Mouse (Mus musculus): ENCODE results near the gene Pde10a. TPM values are rescaled to one million over a fixed set of nuclear protein-coding genes. Genes with fewer than 3 reads are reported as not detected.

Pde10a gene
- polyA plus RNA-seq, 1 experiment from 2014 or later = 11.4 TPM

- Histone ChIP-seq H3K36me3 (no peaks in the 10 kb centered on the region), H3K9me3 (no peaks in the 10 kb centered on the region), H3K4me2 (replicated peaks) (no peak overlapping the region), H3K4me3 (no peak overlapping the region), H3K27ac (no peak overlapping the region), H3K4me1 (no peaks in the 10 kb centered on the region), H3K9ac (no peak overlapping the region), H3K27me3 (replicated peaks) (no peaks in the 10 kb centered on the region)
- 93% methylated on average over 3 of the region's 3 CpGs for WGBS
- no peak for ATAC-seq (ENCODE audit: low FRiP score, low read depth)
Observed at GRCm38 (mm10) chr17:8742772-8743171, 217.6 kb downstream of the Pde10a start.

- Histone ChIP-seq H3K27me3 (replicated peaks) (no peaks in the 10 kb centered on the region), H3K27ac (no peak overlapping the region), H3K9ac (no peak overlapping the region), H3K4me3 (no peak overlapping the region), H3K4me2 (replicated peaks) (no peak overlapping the region), H3K36me3 (no peaks in the 10 kb centered on the region), H3K4me1 (no peaks in the 10 kb centered on the region), H3K9me3 (no peaks in the 10 kb centered on the region)
- 64% methylated on average over 1 of the region's 1 CpGs for WGBS
- no peak for ATAC-seq (ENCODE audit: low FRiP score, low read depth)
Observed at GRCm38 (mm10) chr17:8745334-8745733, 220.2 kb downstream of the Pde10a start.

- Histone ChIP-seq H3K36me3 (no peaks in the 10 kb centered on the region), H3K9me3 (no peaks in the 10 kb centered on the region), H3K27me3 (replicated peaks) (no peaks in the 10 kb centered on the region), H3K9ac (no peak overlapping the region), H3K4me3 (no peak overlapping the region), H3K4me1 (no peaks in the 10 kb centered on the region), H3K27ac (no peak overlapping the region), H3K4me2 (replicated peaks) (no peak overlapping the region)
- 83% methylated on average over 4 of the region's 4 CpGs for WGBS
- no peak for ATAC-seq (ENCODE audit: low FRiP score, low read depth)
Observed at GRCm38 (mm10) chr17:8749426-8749825, 224.3 kb downstream of the Pde10a start.

GRCm38 (mm10) chr17:8757576-8757975, 232.4 kb downstream of the Pde10a start:
- Histone ChIP-seq H3K9ac (no peak overlapping the region), H3K36me3 (no peaks in the 10 kb centered on the region), H3K4me3 (no peak overlapping the region), H3K27ac (no peak overlapping the region), H3K4me1 (no peaks in the 10 kb centered on the region), H3K27me3 (replicated peaks) (no peaks in the 10 kb centered on the region), H3K9me3 (no peaks in the 10 kb centered on the region), H3K4me2 (replicated peaks) (no peak overlapping the region)
- WGBS = 92% methylated on average over 5 of the region's 5 CpGs
- ATAC-seq (ENCODE audit: low FRiP score, low read depth) = no peak

- no peak overlapping the region for H3K4me2 ChIP-seq (replicated peaks)
- no peaks in the 10 kb centered on the region for H3K9me3 ChIP-seq
- 61% methylated on average over 1 of the region's 1 CpGs for WGBS
- no peaks in the 10 kb centered on the region for H3K36me3 ChIP-seq
- no peaks in the 10 kb centered on the region for H3K4me1 ChIP-seq
- H3K27ac ChIP-seq = no peak overlapping the region
- no peak overlapping the region for H3K9ac ChIP-seq
- no peaks in the 10 kb centered on the region for H3K27me3 ChIP-seq (replicated peaks)
- no peak overlapping the region for H3K4me3 ChIP-seq
- no peak for ATAC-seq (ENCODE audit: low FRiP score, low read depth)
Observed at GRCm38 (mm10) chr17:8763248-8763647, 238.1 kb downstream of the Pde10a start.

- 88% methylated on average over 5 of the region's 5 CpGs for WGBS
- Histone ChIP-seq H3K4me3 (no peak overlapping the region), H3K4me2 (replicated peaks) (no peak overlapping the region), H3K4me1 (no peaks in the 10 kb centered on the region), H3K27me3 (replicated peaks) (no peaks in the 10 kb centered on the region), H3K9ac (no peak overlapping the region), H3K36me3 (no peaks in the 10 kb centered on the region), H3K9me3 (0 out of 2 replicates have a peak, but pooled peaks cover 2% of the 10 kb centered on the region), H3K27ac (no peak overlapping the region)
- no peak for ATAC-seq (ENCODE audit: low FRiP score, low read depth)
Observed at GRCm38 (mm10) chr17:8765987-8766576, 240.9 kb downstream of the Pde10a start.

- H3K36me3 ChIP-seq = no peaks in the 10 kb centered on the region
- H3K27ac ChIP-seq = no peak overlapping the region
- 92% methylated on average over 1 of the region's 1 CpGs for WGBS
- no peak overlapping the region for H3K4me3 ChIP-seq
- no peaks in the 10 kb centered on the region for H3K4me1 ChIP-seq
- ATAC-seq (ENCODE audit: low FRiP score, low read depth) = no peak
- H3K9me3 ChIP-seq = 0 out of 2 replicates have a peak, but pooled peaks cover 2% of the 10 kb centered on the region
- H3K4me2 ChIP-seq (replicated peaks) = no peak overlapping the region
- no peak overlapping the region for H3K9ac ChIP-seq
- H3K27me3 ChIP-seq (replicated peaks) = no peaks in the 10 kb centered on the region
Observed at GRCm38 (mm10) chr17:8769155-8769554, 244.0 kb downstream of the Pde10a start.

- 90% methylated on average over 6 of the region's 6 CpGs for WGBS
- Histone ChIP-seq H3K4me1 (no peaks in the 10 kb centered on the region), H3K27me3 (replicated peaks) (no peaks in the 10 kb centered on the region), H3K4me2 (replicated peaks) (no peak overlapping the region), H3K36me3 (no peaks in the 10 kb centered on the region), H3K4me3 (no peak overlapping the region), H3K27ac (no peak overlapping the region), H3K9ac (no peak overlapping the region), H3K9me3 (0 out of 2 replicates have a peak, but pooled peaks cover 2% of the 10 kb centered on the region)
- no peak for ATAC-seq (ENCODE audit: low FRiP score, low read depth)
Observed at GRCm38 (mm10) chr17:8773391-8773790, 248.2 kb downstream of the Pde10a start.

GRCm38 (mm10) chr17:8774301-8774700, 249.1 kb downstream of the Pde10a start:
- Histone ChIP-seq H3K4me3 (no peak overlapping the region), H3K9me3 (0 out of 2 replicates have a peak, but pooled peaks cover 2% of the 10 kb centered on the region), H3K27ac (no peak overlapping the region), H3K4me2 (replicated peaks) (no peak overlapping the region), H3K27me3 (replicated peaks) (no peaks in the 10 kb centered on the region), H3K4me1 (no peaks in the 10 kb centered on the region), H3K9ac (no peak overlapping the region), H3K36me3 (no peaks in the 10 kb centered on the region)
- WGBS = 86% methylated on average over 3 of the region's 3 CpGs
- no peak for ATAC-seq (ENCODE audit: low FRiP score, low read depth)

- no peaks in the 10 kb centered on the region for H3K27me3 ChIP-seq (replicated peaks)
- H3K36me3 ChIP-seq = no peaks in the 10 kb centered on the region
- no peak overlapping the region for H3K9ac ChIP-seq
- WGBS = 80% methylated on average over 11 of the region's 11 CpGs
- H3K4me2 ChIP-seq (replicated peaks) = no peak overlapping the region
- no peak overlapping the region for H3K4me3 ChIP-seq
- H3K4me1 ChIP-seq = no peaks in the 10 kb centered on the region
- no peak for ATAC-seq (ENCODE audit: low FRiP score, low read depth)
- H3K9me3 ChIP-seq = no peaks in the 10 kb centered on the region
- H3K27ac ChIP-seq = no peak overlapping the region
Observed at GRCm38 (mm10) chr17:8775571-8776161, 250.5 kb downstream of the Pde10a start.

GRCm38 (mm10) chr17:8777710-8778109, 252.5 kb downstream of the Pde10a start:
- no peak overlapping the region for H3K4me2 ChIP-seq (replicated peaks)
- H3K9me3 ChIP-seq = no peaks in the 10 kb centered on the region
- H3K27me3 ChIP-seq (replicated peaks) = no peaks in the 10 kb centered on the region
- no peak for ATAC-seq (ENCODE audit: low FRiP score, low read depth)
- no peak overlapping the region for H3K9ac ChIP-seq
- whole genome bisulfite sequencing = 90% methylated on average over 6 of the region's 6 CpGs
- no peak overlapping the region for H3K27ac ChIP-seq
- no peaks in the 10 kb centered on the region for H3K4me1 ChIP-seq
- no peaks in the 10 kb centered on the region for H3K36me3 ChIP-seq
- no peak overlapping the region for H3K4me3 ChIP-seq

GRCm38 (mm10) chr17:8778839-8779238, 253.7 kb downstream of the Pde10a start:
- ATAC-seq (ENCODE audit: low FRiP score, low read depth) = no peak
- Histone ChIP-seq H3K4me2 (replicated peaks) (no peak overlapping the region), H3K36me3 (no peaks in the 10 kb centered on the region), H3K9ac (no peak overlapping the region), H3K27ac (no peak overlapping the region), H3K27me3 (replicated peaks) (no peaks in the 10 kb centered on the region), H3K9me3 (no peaks in the 10 kb centered on the region), H3K4me1 (no peaks in the 10 kb centered on the region), H3K4me3 (no peak overlapping the region)
- 71% methylated on average over 5 of the region's 5 CpGs for WGBS

GRCm38 (mm10) chr17:8780484-8780883, 255.3 kb downstream of the Pde10a start:
- H3K4me3 ChIP-seq = no peak overlapping the region
- H3K4me2 ChIP-seq (replicated peaks) = no peak overlapping the region
- H3K36me3 ChIP-seq = no peaks in the 10 kb centered on the region
- no peak for ATAC-seq (ENCODE audit: low FRiP score, low read depth)
- 85% methylated on average over 4 of the region's 4 CpGs for WGBS
- H3K27me3 ChIP-seq (replicated peaks) = no peaks in the 10 kb centered on the region
- no peak overlapping the region for H3K27ac ChIP-seq
- H3K9ac ChIP-seq = no peak overlapping the region
- no peaks in the 10 kb centered on the region for H3K9me3 ChIP-seq
- no peaks in the 10 kb centered on the region for H3K4me1 ChIP-seq
